8 mouse cellular contexts compared by ENCODE assay signal in the genomic region with DNA sequence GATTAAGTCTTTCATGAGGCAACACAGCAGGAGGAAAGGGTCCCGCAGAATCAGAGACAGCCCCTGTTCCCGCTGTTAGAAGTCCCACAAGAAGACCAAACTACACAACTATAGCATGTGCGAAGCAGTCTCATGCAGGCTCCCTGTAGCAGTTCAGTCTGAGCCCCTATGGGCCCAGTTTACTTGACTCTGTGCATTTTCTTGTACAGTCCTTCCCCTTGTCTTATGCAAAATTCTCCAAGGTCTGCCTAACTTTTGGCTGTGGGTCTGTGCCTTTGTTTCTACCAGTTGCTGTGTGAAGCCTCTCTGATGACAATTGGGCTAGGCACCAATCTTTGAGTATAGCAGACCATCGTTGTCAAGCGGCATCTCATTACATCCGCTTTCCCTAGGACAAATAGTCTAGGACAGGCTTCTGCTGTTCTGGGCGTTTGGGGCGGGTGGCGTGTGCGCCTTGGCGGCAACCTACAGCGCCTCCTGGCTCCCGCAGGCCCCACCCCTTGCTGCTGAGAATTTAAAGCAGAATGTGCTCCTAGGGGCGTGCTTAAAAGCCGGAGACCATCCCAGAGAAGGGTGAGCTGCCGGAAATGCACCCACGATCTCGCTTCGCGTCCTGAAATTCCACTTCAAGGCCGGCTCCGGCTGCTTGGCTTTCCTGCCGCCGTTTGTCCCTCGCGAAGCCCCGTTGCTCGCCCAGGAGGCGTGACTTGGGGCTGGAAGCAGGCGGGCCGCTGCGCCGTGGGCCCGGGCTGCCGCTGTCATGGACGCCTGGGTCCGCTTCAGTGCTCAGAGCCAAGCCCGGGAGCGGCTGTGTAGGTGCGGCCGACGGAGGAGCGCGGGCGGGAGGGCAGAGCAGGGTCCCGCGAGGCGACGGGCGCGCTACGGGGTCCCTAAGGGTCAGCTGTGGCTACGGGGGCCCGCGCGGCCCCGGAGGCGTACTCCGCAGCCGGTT. TPM values are rescaled to one million over a fixed set of nuclear protein-coding genes. Genes with fewer than 3 reads are reported as not detected.
A peak's percentile ranks its signal among the peaks of the same experiment; 100 is the strongest.
DNase-seq lines count a peak whose midpoint lies in the region; ATAC-seq and TF ChIP-seq lines count a peak whose summit lies in the region.

A gene (plus strand): TSS at position 449 of the 952 bp plus-strand sequence.
A gene (plus strand): TSS at position 547 of the 952 bp plus-strand sequence.

- H3ac ChIP-seq in C2C12 (ENCODE audit: control insufficient read depth, insufficient read length, low read depth) (peak within 1 kb of the TSS; percentile 84), myocyte (ENCODE audit: control insufficient read depth, insufficient read length) (peak within 1 kb of the TSS; percentile 41)

- TF ChIP-seq CTCF in C2C12 (IDR thresholded peaks at IDR 0.05; ENCODE audit: control insufficient read depth, insufficient read depth, insufficient read length) = no peak
- TF ChIP-seq CTCF in brain, embryonic 14.5 days (IDR thresholded peaks at IDR 0.05; ENCODE audit: borderline replicate concordance, extremely low read depth, insufficient read depth, insufficient read length) = peak; percentile 18; the same call in 1 of the 2 replicates
- TF ChIP-seq CTCF in liver, adult 2 months (IDR thresholded peaks at IDR 0.05; ENCODE audit: low read depth, low read length) = peak; percentile 45

- WGBS in heart, embryonic 11.5 days (ENCODE audit: insufficient replicate concordance) = 2% methylated on average over 60 of the region's 60 CpGs
- 2% methylated on average over 60 of the region's 60 CpGs for WGBS in kidney, embryonic 16.5 days
- WGBS in liver, adult 2 months = 3% methylated on average over 60 of the region's 60 CpGs

- TF ChIP-seq POLR2A in brain, embryonic 14.5 days (IDR thresholded peaks at IDR 0.05; ENCODE audit: borderline replicate concordance, extremely low read depth, insufficient read depth, insufficient read length, poor library complexity, severe bottlenecking) = peak; percentile 48
- peak; percentile 68; the same call in 1 of the 2 replicates for TF ChIP-seq POLR2A in liver, adult 2 months (IDR thresholded peaks at IDR 0.05; ENCODE audit: extremely low read depth, insufficient read depth, low read length)
- peak; percentile 73 for TF ChIP-seq POLR2A in myocyte (IDR thresholded peaks at IDR 0.05; ENCODE audit: insufficient read length, low read depth)

- H3K79me3 ChIP-seq in C2C12 (ENCODE audit: low read depth) = peaks cover 30% of the 10 kb centered on the region

- ATAC-seq in heart, embryonic 11.5 days (replicated peaks; ENCODE audit: insufficient number of reproducible peaks, low FRiP score, low TSS enrichment) = peak; percentile 85
- ATAC-seq in kidney, embryonic 16.5 days (ENCODE audit: low FRiP score, low TSS enrichment) = peak; percentile 95

- peaks cover 54% of the 10 kb centered on the region for H3K4me1 ChIP-seq in erythroblast, embryonic 14.5 days (ENCODE audit: control insufficient read depth)
- H3K4me1 ChIP-seq in heart, embryonic 11.5 days (ENCODE audit: control insufficient read depth, insufficient read depth, low read length) = peaks cover 15% of the 10 kb centered on the region
- peaks cover 30% of the 10 kb centered on the region for H3K4me1 ChIP-seq in kidney, embryonic 16.5 days (ENCODE audit: insufficient read depth, low read length)
- H3K4me1 ChIP-seq in liver, adult 2 months (ENCODE audit: control insufficient read depth, insufficient read depth, low read length) = peaks cover 14% of the 10 kb centered on the region

- peak within 1 kb of the TSS; percentile 95 for H3K4me2 ChIP-seq in heart, embryonic 11.5 days
- H3K4me2 ChIP-seq in kidney, embryonic 16.5 days (replicated peaks; ENCODE audit: low read depth, low read length) = peak within 1 kb of the TSS; percentile 70
- H3K4me2 ChIP-seq in myocyte (ENCODE audit: low read depth) = peak within 1 kb of the TSS; percentile 79

- H3K36me3 ChIP-seq in C2C12 (ENCODE audit: control insufficient read depth, insufficient read depth) (peaks cover 47% of the 10 kb centered on the region), myocyte (ENCODE audit: control insufficient read depth, insufficient read depth) (peaks cover 10% of the 10 kb centered on the region)
- H3K36me3 ChIP-seq in erythroblast, embryonic 14.5 days (ENCODE audit: control insufficient read depth) = peaks cover 59% of the 10 kb centered on the region
- peaks cover 3% of the 10 kb centered on the region; the same call in 1 of the 2 replicates for H3K36me3 ChIP-seq in heart, embryonic 11.5 days (ENCODE audit: control insufficient read depth, insufficient read depth, low read length)
- H3K36me3 ChIP-seq in kidney, embryonic 16.5 days (ENCODE audit: insufficient read depth, low read length) = peaks cover 42% of the 10 kb centered on the region
- peaks cover 20% of the 10 kb centered on the region; the same call in 1 of the 2 replicates for H3K36me3 ChIP-seq in liver, adult 2 months (ENCODE audit: control insufficient read depth, insufficient read depth, low read length)
- H3K36me3 ChIP-seq in splenic B cell, adult 2 months (ENCODE audit: control insufficient read depth, insufficient read depth, low read length, poor library complexity, severe bottlenecking) = peaks cover 1% of the 10 kb centered on the region

- DNase-seq in brain, embryonic 14.5 days (ENCODE audit: low read depth) = peak; percentile 93
- DNase-seq in liver, adult 2 months (ENCODE audit: extremely low read depth, low read depth, low spot score) = peak; percentile 78
- DNase-seq in splenic B cell, adult 2 months (ENCODE audit: low read depth, low spot score) = peak; percentile 73

- H3K27me3 ChIP-seq in C2C12 (ENCODE audit: control insufficient read depth, insufficient read depth, insufficient read length) (no peaks in the 10 kb centered on the region), myocyte (ENCODE audit: control insufficient read depth, insufficient read depth, insufficient read length) (no peaks in the 10 kb centered on the region)
- no peaks in the 10 kb centered on the region for H3K27me3 ChIP-seq in erythroblast, embryonic 14.5 days (ENCODE audit: control insufficient read depth)
- no peaks in the 10 kb centered on the region for H3K27me3 ChIP-seq in heart, embryonic 11.5 days (ENCODE audit: control insufficient read depth, insufficient read depth, low read length)
- no peaks in the 10 kb centered on the region for H3K27me3 ChIP-seq in kidney, embryonic 16.5 days (ENCODE audit: insufficient read depth, low read length)
- no peaks in the 10 kb centered on the region for H3K27me3 ChIP-seq in liver, adult 2 months (ENCODE audit: control insufficient read depth, insufficient read depth, low read length)
- H3K27me3 ChIP-seq in splenic B cell, adult 2 months (ENCODE audit: control insufficient read depth, insufficient read depth, low read length, poor library complexity, severe bottlenecking) = no peaks in the 10 kb centered on the region

- H3K79me2 ChIP-seq in C2C12 (ENCODE audit: control insufficient read depth, insufficient read depth) = peaks cover 43% of the 10 kb centered on the region
- peaks cover 4% of the 10 kb centered on the region; the same call in 1 of the 2 replicates for H3K79me2 ChIP-seq in liver, adult 2 months (ENCODE audit: control insufficient read depth, insufficient read depth, low read length)
- H3K79me2 ChIP-seq in myocyte (ENCODE audit: control insufficient read depth, insufficient read depth) = peaks cover 15% of the 10 kb centered on the region

- peak within 1 kb of the TSS; percentile 95 for H3K9ac ChIP-seq in heart, embryonic 11.5 days (ENCODE audit: low read depth, low read length)
- H3K9ac ChIP-seq in kidney, embryonic 16.5 days (replicated peaks; ENCODE audit: low read length) = peak within 1 kb of the TSS; percentile 98
- peak within 1 kb of the TSS; percentile 97 for H3K9ac ChIP-seq in liver, adult 2 months (ENCODE audit: low read depth, low read length)

- H3K4me3 ChIP-seq in C2C12 (ENCODE audit: insufficient read depth, poor library complexity, severe bottlenecking) (peak within 1 kb of the TSS; percentile 68), myocyte (peak within 1 kb of the TSS; percentile 62)
- peak within 1 kb of the TSS; percentile 83 for H3K4me3 ChIP-seq in erythroblast, embryonic 14.5 days (replicated peaks)
- H3K4me3 ChIP-seq in heart, embryonic 11.5 days (ENCODE audit: low read depth, low read length) = peak within 1 kb of the TSS; percentile 92
- H3K4me3 ChIP-seq in kidney, embryonic 16.5 days (ENCODE audit: low read length) = peak within 1 kb of the TSS; percentile 97
- peak within 1 kb of the TSS; percentile 96 for H3K4me3 ChIP-seq in liver, adult 2 months (ENCODE audit: insufficient read depth, low read depth, low read length)

- no peaks in the 10 kb centered on the region for H3K9me3 ChIP-seq in erythroblast, embryonic 14.5 days (ENCODE audit: control insufficient read depth, low read length)
- no peaks in the 10 kb centered on the region for H3K9me3 ChIP-seq in heart, embryonic 11.5 days (replicated peaks; ENCODE audit: control insufficient read depth, low read length)
- H3K9me3 ChIP-seq in kidney, embryonic 16.5 days (ENCODE audit: low read length) = no peaks in the 10 kb centered on the region

- H3K27ac ChIP-seq in heart, embryonic 11.5 days (ENCODE audit: low read depth, low read length) = peak within 1 kb of the TSS; percentile 79
- peak within 1 kb of the TSS; percentile 90 for H3K27ac ChIP-seq in kidney, embryonic 16.5 days (ENCODE audit: low read length)
- H3K27ac ChIP-seq in liver, adult 2 months (replicated peaks; ENCODE audit: insufficient read depth, low read depth, low read length) = peak within 1 kb of the TSS; percentile 92

TF ChIP-seq in C2C12, 6 proteins besides CTCF, POLR2A, EP300 and RAD21 (continues in another document):
- TF ChIP-seq MAX (IDR thresholded peaks at IDR 0.05) = peak; percentile 62

TF ChIP-seq in myocyte, 11 proteins besides CTCF, POLR2A, EP300 and RAD21 (continues in another document):
- TF ChIP-seq E2F4 (IDR thresholded peaks at IDR 0.05; ENCODE audit: insufficient read depth) = no peak

RNA-seq across cellular contexts. Expression of the first gene that starts in this region (rescaled TPM):
- polyA plus RNA-seq in C2C12 (2012; fragmentation: generic; extraction: Trizol) = 19.9 TPM
- polyA plus RNA-seq in brain, embryonic 14.5 days (2012; rRNA removed) = 46.1 and 59.6 TPM in 2 replicates
- polyA plus RNA-seq in erythroblast, embryonic 14.5 days (2012) = 0.04 and 0.24 TPM in 2 replicates
- 37.4 and 37.7 TPM in 2 replicates for polyA plus RNA-seq in heart, embryonic 11.5 days (2014; fragmentation: Nextera tagmentation; extraction: Ambion mirVana)
- 56.4 and 60.6 TPM in 2 replicates for polyA plus RNA-seq in kidney, embryonic 16.5 days (2015; fragmentation: Nextera tagmentation; extraction: Ambion mirVana)
- 27.1 and 31.4 TPM in 2 replicates for total RNA-seq in liver, adult 2 months (2014; rRNA removed)
- 33.8 and 40.8 TPM in 2 replicates for polyA plus RNA-seq in liver, adult 2 months (2012; rRNA removed)
- polyA plus RNA-seq in myocyte (2012; fragmentation: generic; extraction: Trizol) = 26.8 TPM

RNA-seq across cellular contexts. Expression of the second gene that starts in this region (rescaled TPM):
- polyA plus RNA-seq in C2C12 (2012; fragmentation: generic; extraction: Trizol) = 0.01 TPM
- polyA plus RNA-seq in brain, embryonic 14.5 days (2012; rRNA removed) = 0.16 and 0.27 TPM in 2 replicates
- 0.01 TPM in 1 of 2 replicates, not detected in the other for polyA plus RNA-seq in erythroblast, embryonic 14.5 days (2012)
- not detected in 2 replicates for polyA plus RNA-seq in heart, embryonic 11.5 days (2014; fragmentation: Nextera tagmentation; extraction: Ambion mirVana)
- 0.05 and 0.21 TPM in 2 replicates for polyA plus RNA-seq in kidney, embryonic 16.5 days (2015; fragmentation: Nextera tagmentation; extraction: Ambion mirVana)
- total RNA-seq in liver, adult 2 months (2014; rRNA removed) = 0.13 and 0.28 TPM in 2 replicates
- polyA plus RNA-seq in liver, adult 2 months (2012; rRNA removed) = not detected in 2 replicates
- 0.04 TPM for polyA plus RNA-seq in myocyte (2012; fragmentation: generic; extraction: Trizol)

Comparison
In these comparisons a context has a peak if more than half of its experiments do, and no peak if none do; other contexts are left out.
1. Peak in every context shown above with its lines: DNase-seq, ATAC-seq, H3K4me3 ChIP-seq and H3K27ac ChIP-seq.
2. RNA of the first gene that starts in this region (polyA plus RNA-seq): 56.4 to 60.6 TPM in kidney, embryonic 16.5 days, 46.1 to 59.6 TPM in brain, embryonic 14.5 days, 33.8 to 40.8 TPM in liver, adult 2 months, 37.4 to 37.7 TPM in heart, embryonic 11.5 days, 26.8 TPM in myocyte (single experiment) and 19.9 TPM in C2C12 (single experiment); 0.04 to 0.24 TPM in erythroblast, embryonic 14.5 days; every median in the first group is over 10 times any median in the second.